Mouse (Mus musculus): Measurements from ENCODE around the gene Atg3. TPM values are rescaled to one million over a fixed set of nuclear protein-coding genes. Genes with fewer than 3 reads are reported as not detected.

The Atg3 gene
- polyA plus RNA-seq, 1 experiment from 2014 or later: 31.7 TPM

- DNase-seq (ENCODE audit: low spot score): no peak
- Histone ChIP-seq H3K27me3 (replicated peaks; ENCODE audit: control insufficient read depth, insufficient read depth, low read length) (no peaks in the 10 kb centered on the region), H3K36me3 (ENCODE audit: control insufficient read depth, insufficient read depth, low read length) (peaks cover 5% of the 10 kb centered on the region; the same call in 1 of the 2 replicates), H3K9me3 (ENCODE audit: control insufficient read depth, low read length) (no peaks in the 10 kb centered on the region), H3K9ac (ENCODE audit: low read length) (no peak overlapping the region), H3K4me1 (replicated peaks; ENCODE audit: control insufficient read depth, insufficient read depth, low read length) (no peaks in the 10 kb centered on the region), H3K4me2 (ENCODE audit: low read length) (no peak overlapping the region), H3K4me3 (ENCODE audit: low read depth, low read length) (no peak overlapping the region), H3K27ac (ENCODE audit: low read depth) (no peak overlapping the region)
- WGBS: 81% methylated on average over 2 of the region's 2 CpGs
- no peak for ATAC-seq (replicated peaks; ENCODE audit: low FRiP score, low TSS enrichment, low read depth)
Observed at GRCm38 (mm10) chr16:45127936-45128710, 30.5 kb upstream of the Atg3 start.

- DNase-seq (ENCODE audit: low spot score): no peak
- WGBS: 93% methylated on average over 5 of the region's 5 CpGs
Observed at GRCm38 (mm10) chr16:45141711-45142110, 16.9 kb upstream of the Atg3 start.

GRCm38 (mm10) chr16:45142565-45142964 is 16.0 kb upstream of the Atg3 start:
- no peak overlapping the region for H3K4me3 ChIP-seq (ENCODE audit: low read depth, low read length)
- DNase-seq (ENCODE audit: low spot score) (no peak), ATAC-seq (replicated peaks; ENCODE audit: low FRiP score, low TSS enrichment, low read depth) (no peak)
- H3K27ac ChIP-seq (ENCODE audit: low read depth): no peak overlapping the region
- H3K27me3 ChIP-seq (replicated peaks; ENCODE audit: control insufficient read depth, insufficient read depth, low read length): no peaks in the 10 kb centered on the region
- peaks cover 55% of the 10 kb centered on the region for H3K36me3 ChIP-seq (ENCODE audit: control insufficient read depth, insufficient read depth, low read length)
- no peak overlapping the region for H3K4me2 ChIP-seq (ENCODE audit: low read length)
- no peak overlapping the region for H3K9ac ChIP-seq (ENCODE audit: low read length)
- no peaks in the 10 kb centered on the region for H3K4me1 ChIP-seq (replicated peaks; ENCODE audit: control insufficient read depth, insufficient read depth, low read length)
- H3K9me3 ChIP-seq (ENCODE audit: control insufficient read depth, low read length): no peaks in the 10 kb centered on the region
- 94% methylated on average over 5 of the region's 5 CpGs for WGBS

More at GRCm38 (mm10) chr16:45141711-45142110, 16.9 kb upstream of the Atg3 start:
- no peak overlapping the region for H3K9ac ChIP-seq (ENCODE audit: low read length)
- H3K4me1 ChIP-seq (replicated peaks; ENCODE audit: control insufficient read depth, insufficient read depth, low read length): no peaks in the 10 kb centered on the region
- no peaks in the 10 kb centered on the region for H3K27me3 ChIP-seq (replicated peaks; ENCODE audit: control insufficient read depth, insufficient read depth, low read length)
- H3K9me3 ChIP-seq (ENCODE audit: control insufficient read depth, low read length): no peaks in the 10 kb centered on the region
- H3K4me3 ChIP-seq (ENCODE audit: low read depth, low read length): no peak overlapping the region
- H3K4me2 ChIP-seq (ENCODE audit: low read length): no peak overlapping the region
- no peak overlapping the region for H3K27ac ChIP-seq (ENCODE audit: low read depth)
- H3K36me3 ChIP-seq (ENCODE audit: control insufficient read depth, insufficient read depth, low read length): peaks cover 48% of the 10 kb centered on the region
- ATAC-seq (replicated peaks; ENCODE audit: low FRiP score, low TSS enrichment, low read depth): no peak

- Histone ChIP-seq H3K9ac (ENCODE audit: low read length) (no peak overlapping the region), H3K36me3 (ENCODE audit: control insufficient read depth, insufficient read depth, low read length) (peaks cover 61% of the 10 kb centered on the region), H3K27ac (ENCODE audit: low read depth) (no peak overlapping the region), H3K27me3 (replicated peaks; ENCODE audit: control insufficient read depth, insufficient read depth, low read length) (no peaks in the 10 kb centered on the region), H3K4me2 (ENCODE audit: low read length) (no peak overlapping the region), H3K9me3 (ENCODE audit: control insufficient read depth, low read length) (no peaks in the 10 kb centered on the region), H3K4me3 (ENCODE audit: low read depth, low read length) (no peak overlapping the region), H3K4me1 (replicated peaks; ENCODE audit: control insufficient read depth, insufficient read depth, low read length) (no peaks in the 10 kb centered on the region)
- DNase-seq (ENCODE audit: low spot score): no peak
- WGBS: 64% methylated on average over 6 of the region's 6 CpGs
- no peak for ATAC-seq (replicated peaks; ENCODE audit: low FRiP score, low TSS enrichment, low read depth)
Observed at GRCm38 (mm10) chr16:45145119-45145518, 13.5 kb upstream of the Atg3 start.

GRCm38 (mm10) chr16:45148488-45149082 is 10.0 kb upstream of the Atg3 start:
- WGBS: 92% methylated on average over 10 of the region's 10 CpGs
- H3K4me1 ChIP-seq (replicated peaks; ENCODE audit: control insufficient read depth, insufficient read depth, low read length): no peaks in the 10 kb centered on the region
- H3K4me2 ChIP-seq (ENCODE audit: low read length): no peak overlapping the region
- no peaks in the 10 kb centered on the region for H3K27me3 ChIP-seq (replicated peaks; ENCODE audit: control insufficient read depth, insufficient read depth, low read length)
- no peak overlapping the region for H3K4me3 ChIP-seq (ENCODE audit: low read depth, low read length)
- ATAC-seq (replicated peaks; ENCODE audit: low FRiP score, low TSS enrichment, low read depth): no peak
- no peaks in the 10 kb centered on the region for H3K9me3 ChIP-seq (ENCODE audit: control insufficient read depth, low read length)
- DNase-seq (ENCODE audit: low spot score): no peak
- H3K36me3 ChIP-seq (ENCODE audit: control insufficient read depth, insufficient read depth, low read length): peaks cover 52% of the 10 kb centered on the region
- H3K27ac ChIP-seq (ENCODE audit: low read depth): no peak overlapping the region
- H3K9ac ChIP-seq (ENCODE audit: low read length): no peak overlapping the region

GRCm38 (mm10) chr16:45154741-45155250 is 3.8 kb upstream of the Atg3 start:
- Histone ChIP-seq H3K9ac (ENCODE audit: low read length) (no peak overlapping the region), H3K9me3 (ENCODE audit: control insufficient read depth, low read length) (no peaks in the 10 kb centered on the region), H3K4me2 (ENCODE audit: low read length) (no peak overlapping the region), H3K27me3 (replicated peaks; ENCODE audit: control insufficient read depth, insufficient read depth, low read length) (no peaks in the 10 kb centered on the region), H3K4me1 (replicated peaks; ENCODE audit: control insufficient read depth, insufficient read depth, low read length) (peaks cover 8% of the 10 kb centered on the region; the same call in 1 of the 2 replicates), H3K4me3 (ENCODE audit: low read depth, low read length) (no peak overlapping the region), H3K27ac (ENCODE audit: low read depth) (no peak overlapping the region), H3K36me3 (ENCODE audit: control insufficient read depth, insufficient read depth, low read length) (peaks cover 18% of the 10 kb centered on the region)
- WGBS: 83% methylated on average over 3 of the region's 3 CpGs
- DNase-seq (ENCODE audit: low spot score) (no peak), ATAC-seq (replicated peaks; ENCODE audit: low FRiP score, low TSS enrichment, low read depth) (no peak)

GRCm38 (mm10) chr16:45158136-45158521 is 456 bp upstream of the Atg3 start:
- peak; percentile 88 for DNase-seq (ENCODE audit: low spot score)
- Histone ChIP-seq H3K4me1 (replicated peaks; ENCODE audit: control insufficient read depth, insufficient read depth, low read length) (peaks cover 8% of the 10 kb centered on the region; the same call in 1 of the 2 replicates), H3K4me2 (ENCODE audit: low read length) (peak overlapping the region; percentile 83), H3K4me3 (ENCODE audit: low read depth, low read length) (peak overlapping the region; percentile 85), H3K9me3 (ENCODE audit: control insufficient read depth, low read length) (no peaks in the 10 kb centered on the region), H3K9ac (ENCODE audit: low read length) (peak overlapping the region; percentile 80), H3K36me3 (ENCODE audit: control insufficient read depth, insufficient read depth, low read length) (0 out of 2 replicates have a peak, but pooled peaks cover 3% of the 10 kb centered on the region), H3K27me3 (replicated peaks; ENCODE audit: control insufficient read depth, insufficient read depth, low read length) (no peaks in the 10 kb centered on the region), H3K27ac (ENCODE audit: low read depth) (peak overlapping the region; percentile 86)
- peak; percentile 78 for ATAC-seq (replicated peaks; ENCODE audit: low FRiP score, low TSS enrichment, low read depth)
- WGBS: under 1% methylated on average over 20 of the region's 20 CpGs

GRCm38 (mm10) chr16:45159389-45159716 is 768 bp downstream of the Atg3 start:
- peak overlapping the region; percentile 80 for H3K9ac ChIP-seq (ENCODE audit: low read length)
- peaks cover 8% of the 10 kb centered on the region; the same call in 1 of the 2 replicates for H3K4me1 ChIP-seq (replicated peaks; ENCODE audit: control insufficient read depth, insufficient read depth, low read length)
- ATAC-seq (replicated peaks; ENCODE audit: low FRiP score, low TSS enrichment, low read depth) (no peak), DNase-seq (ENCODE audit: low spot score) (no peak)
- H3K27me3 ChIP-seq (replicated peaks; ENCODE audit: control insufficient read depth, insufficient read depth, low read length): no peaks in the 10 kb centered on the region
- H3K9me3 ChIP-seq (ENCODE audit: control insufficient read depth, low read length): no peaks in the 10 kb centered on the region
- peak overlapping the region; percentile 83 for H3K4me2 ChIP-seq (ENCODE audit: low read length)
- H3K27ac ChIP-seq (ENCODE audit: low read depth): peak overlapping the region; percentile 86
- WGBS: 4% methylated on average over 11 of the region's 11 CpGs
- H3K36me3 ChIP-seq (ENCODE audit: control insufficient read depth, insufficient read depth, low read length): 0 out of 2 replicates have a peak, but pooled peaks cover 3% of the 10 kb centered on the region
- H3K4me3 ChIP-seq (ENCODE audit: low read depth, low read length): peak overlapping the region; percentile 85
